ENCODE assay signal across 9 mouse cellular contexts in the genomic region with DNA sequence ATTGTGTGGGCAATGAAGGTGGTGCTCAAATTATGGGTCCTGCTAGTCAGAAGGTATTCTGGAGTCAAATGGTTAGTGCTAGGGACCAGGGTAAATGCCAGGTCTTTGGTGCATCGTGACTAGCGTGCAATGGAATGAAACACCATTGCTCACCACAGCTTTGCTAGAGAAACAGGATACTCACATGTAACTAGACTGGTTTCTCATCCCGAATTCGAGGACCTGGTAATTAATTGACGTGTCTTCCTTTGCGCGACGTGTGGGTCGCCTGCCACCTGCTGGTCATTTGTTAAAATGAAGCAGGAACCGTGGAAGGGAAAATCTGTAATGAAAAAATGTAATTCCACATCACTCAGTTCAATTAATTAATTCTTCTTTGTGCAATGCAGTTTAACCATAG. TPM values are rescaled to one million over a fixed set of nuclear protein-coding genes. Genes with fewer than 3 reads are reported as not detected.
DNase-seq lines count a peak whose midpoint lies in the region; ATAC-seq and TF ChIP-seq lines count a peak whose summit lies in the region.
"Had no signal": no experiment of that assay in that cellular context is flagged by ENCODE, and none has a peak within 500 bp of the region (broad histone marks: within the 10 kb centered on the region; RNA-seq: fewer than 3 reads in every experiment).

No protein-coding gene starts in this region.

- ATAC-seq in kidney, embryonic 14.5 days (ENCODE audit: low FRiP score, low TSS enrichment): 0 out of 2 replicates have a peak, but pooled peaks have one; percentile 46
- ATAC-seq in megakaryocyte progenitor cell, adult 5-6 weeks (replicated peaks; ENCODE audit: poor library complexity): peak; percentile 75

- H3K4me3 ChIP-seq in gastrocnemius, adult 2 months: no peak overlapping the region
- no peak overlapping the region for H3K4me3 ChIP-seq in kidney, embryonic 14.5 days (ENCODE audit: low read length)

- peak; percentile 74 for TF ChIP-seq CTCF in gastrocnemius, adult 2 months (IDR thresholded peaks at IDR 0.05)

- H3K4me2 ChIP-seq in kidney, embryonic 14.5 days (replicated peaks; ENCODE audit: low read depth, low read length): no peak overlapping the region

- no peaks in the 10 kb centered on the region for H3K36me3 ChIP-seq in kidney, embryonic 14.5 days (ENCODE audit: control insufficient read depth, insufficient read depth, low read length)

- H3K9me3 ChIP-seq in kidney, embryonic 14.5 days (ENCODE audit: control insufficient read depth, low read length): no peaks in the 10 kb centered on the region

- peak; percentile 24 for DNase-seq in gastrocnemius, adult 2 months
- DNase-seq in gastrocnemius, postnatal 25 days: no peak
- peak; percentile 57 for DNase-seq in 3T3-L1 (ENCODE audit: low read depth, low spot score)
- DNase-seq in adrenal gland, postnatal 14 days: peak; percentile 74
- DNase-seq in fibroblast of lung, adult 2 months (ENCODE audit: low read depth): peak; percentile 7
- DNase-seq in skeletal muscle tissue, adult 2 months (ENCODE audit: low read depth, low spot score): peak; percentile 6

- intact Hi-C loops in gastrocnemius, adult 2 months (cut with DNase I): loop anchor here (1.0 kb wide), 1 partner anchor 479 kb away; no protein-coding TSS in a partner anchor

- H3K27me3 ChIP-seq in kidney, embryonic 14.5 days (ENCODE audit: control insufficient read depth, insufficient read depth, low read length): peaks cover 46% of the 10 kb centered on the region

- H3K27ac ChIP-seq in gastrocnemius, adult 2 months: no peak overlapping the region
- no peak overlapping the region for H3K27ac ChIP-seq in kidney, embryonic 14.5 days (ENCODE audit: low read depth, low read length)

- under 1% methylated on average over 10 of the region's 10 CpGs for WGBS in kidney, embryonic 14.5 days

- H3K4me1 ChIP-seq in kidney, embryonic 14.5 days (ENCODE audit: control insufficient read depth, insufficient read depth, low read length): no peaks in the 10 kb centered on the region

- no peak overlapping the region for H3K9ac ChIP-seq in kidney, embryonic 14.5 days (ENCODE audit: low read depth, low read length)

RNA-seq across cellular contexts. Expression of a gene that starts 10.5 kb away (rescaled TPM):
- total RNA-seq in gastrocnemius, adult 2 months (2021): not detected
- not detected for total RNA-seq in gastrocnemius, postnatal 25 days (2021)
- total RNA-seq in adrenal gland, postnatal 14 days (2021): 2.3 TPM in 2 replicates
- 0.70 and 0.93 TPM in 2 replicates for polyA plus RNA-seq in kidney, embryonic 14.5 days (2014; fragmentation: Nextera tagmentation; extraction: Ambion mirVana)
- not detected in 2 replicates for total RNA-seq in megakaryocyte progenitor cell, adult 5-6 weeks (2015)
- not detected in 2 replicates for total RNA-seq in megakaryocyte progenitor cell, adult 5-6 weeks (2017)
- total RNA-seq: neutrophil, adult 5-6 weeks had no signal

RNA-seq across cellular contexts. Expression of a gene that starts 17.6 kb away (rescaled TPM):
- not detected for total RNA-seq in gastrocnemius, adult 2 months (2021)
- total RNA-seq in gastrocnemius, postnatal 25 days (2021): not detected
- 3.5 and 78.8 TPM in 2 replicates for total RNA-seq in adrenal gland, postnatal 14 days (2021)
- polyA plus RNA-seq in kidney, embryonic 14.5 days (2014; fragmentation: Nextera tagmentation; extraction: Ambion mirVana): 0.36 and 0.60 TPM in 2 replicates
- total RNA-seq in megakaryocyte progenitor cell, adult 5-6 weeks (2015): not detected in 2 replicates
- not detected in 2 replicates for total RNA-seq in megakaryocyte progenitor cell, adult 5-6 weeks (2017)
- total RNA-seq: neutrophil, adult 5-6 weeks had no signal
